In genomic region chr7:126932652-126933051, GRCm38 (mm10) we compare ENCODE assay signal across 24 mouse cellular contexts. TPM values are rescaled to one million over a fixed set of nuclear protein-coding genes. Genes with fewer than 3 reads are reported as not detected.
"Had no signal": no experiment of that assay in that cellular context is flagged by ENCODE, and none has a peak within 500 bp of the region (broad histone marks: within the 10 kb centered on the region; RNA-seq: fewer than 3 reads in every experiment).

No protein-coding gene starts in this region.

- H3K27ac ChIP-seq: lung, embryonic 15.5 days; macrophage; midbrain, embryonic 13.5 days; midbrain, embryonic 15.5 days; neural tube, embryonic 12.5 days had no signal

- DNase-seq: lung, adult 2 months; lung, postnatal 14 days; lung, postnatal 36 days; retina, postnatal 1 day; right cerebral cortex, adult 18-20 months; right cerebral cortex, postnatal 25 days; right cerebral cortex, postnatal 4 days; spleen, adult 18-20 months; thymus, adult 18-20 months; thymus, postnatal 14 days; thymus, postnatal 36 days had no signal

- H3K9ac ChIP-seq: lung, embryonic 15.5 days; midbrain, embryonic 13.5 days; midbrain, embryonic 15.5 days; neural tube, embryonic 12.5 days had no signal

- H3K9me3 ChIP-seq: lung, embryonic 15.5 days; megakaryocyte, embryonic 14.5 days; midbrain, embryonic 13.5 days; midbrain, embryonic 15.5 days; neural tube, embryonic 12.5 days had no signal

- H3K4me3 ChIP-seq: lung, embryonic 15.5 days; megakaryocyte, embryonic 14.5 days; midbrain, embryonic 13.5 days; midbrain, embryonic 15.5 days; neural tube, embryonic 12.5 days had no signal

- H3K4me2 ChIP-seq: lung, embryonic 15.5 days; midbrain, embryonic 11.5 days; midbrain, embryonic 13.5 days; midbrain, embryonic 15.5 days; neural tube, embryonic 12.5 days had no signal

- ATAC-seq: lung, postnatal 0 days; midbrain, embryonic 13.5 days; midbrain, embryonic 15.5 days had no signal

- H3K27me3 ChIP-seq: lung, embryonic 15.5 days; megakaryocyte, embryonic 14.5 days; midbrain, embryonic 13.5 days; midbrain, embryonic 15.5 days; neural tube, embryonic 12.5 days had no signal

RNA-seq across cellular contexts. Expression of gene Asphd1, which starts 16.7 kb away (rescaled TPM):
- total RNA-seq: megakaryocyte progenitor cell, adult 5-6 weeks; monocyte, adult 5-6 weeks; neutrophil, adult 5-6 weeks had no signal
- polyA plus RNA-seq: liver, embryonic 16.5 days; lung, adult 2 months; lung, postnatal 0 days; macrophage; thymus, postnatal 0 days had no signal
